Mouse (Mus musculus) heart, postnatal 0 days (tissue): ENCODE measurements around the gene Ctsf. TPM values are rescaled to one million over a fixed set of nuclear protein-coding genes. Genes with fewer than 3 reads are reported as not detected.

Experiments used
- ATAC-seq: fragments of 200-750 bp; cut with Nextera tagmentation; 2 replicates; pipeline ENCODE4 v1.8.0; 2017; ENCODE audit warnings: low read depth, moderate number of reproducible peaks, moderate library complexity; ENCODE audit not compliant: insufficient read depth
- DNase-seq: peaks from one replicate; pipeline ENCODE4 v3.0.0-alpha.2; 2016; ENCODE audit warnings: low spot score
- H3K27ac ChIP-seq: fragments of 300-500 bp; sonication (generic); 2 replicates; pipeline ENCODE4 v1.5.1; 2014; ENCODE audit warnings: low read depth, mild to moderate bottlenecking
- H3K27me3 ChIP-seq: fragments of 300-500 bp; sonication (generic); 2 replicates; pipeline ENCODE4 v1.6.1; 2014; ENCODE audit warnings: low read length, mixed read lengths; ENCODE audit not compliant: control insufficient read depth, insufficient read depth
- H3K36me3 ChIP-seq: fragments of 300-500 bp; sonication (generic); replicated peaks from 2 replicates; pipeline ENCODE4 v1.6.1; 2014; ENCODE audit warnings: low read length, mixed read lengths; ENCODE audit not compliant: control insufficient read depth, insufficient read depth
- H3K4me1 ChIP-seq: fragments of 300-500 bp; sonication (generic); 2 replicates; pipeline ENCODE4 v1.6.1; 2014; ENCODE audit warnings: antibody characterized with exemption; ENCODE audit not compliant: control insufficient read depth, insufficient read depth
- H3K4me2 ChIP-seq: fragments of 300-500 bp; sonication (generic); 2 replicates; pipeline ENCODE4 v1.6.1; 2014; ENCODE audit warnings: low read depth, mild to moderate bottlenecking, low read length, moderate library complexity
- H3K4me3 ChIP-seq: fragments of 300-500 bp; sonication (generic); 2 replicates; pipeline ENCODE4 v1.5.1; 2014; ENCODE audit warnings: low read depth, low read length
- H3K9ac ChIP-seq: fragments of 300-500 bp; sonication (generic); replicated peaks from 2 replicates; pipeline ENCODE4 v1.6.1; 2014; ENCODE audit warnings: low read depth, low read length, mixed read lengths
- H3K9me3 ChIP-seq: fragments of 300-500 bp; sonication (generic); replicated peaks from 2 replicates; pipeline ENCODE4 v1.6.1; 2016; ENCODE audit warnings: low read length; ENCODE audit not compliant: control insufficient read depth
- CTCF ChIP-seq: IDR thresholded peaks from 2 replicates; pipeline ENCODE4 v1.5.1; 2016; ENCODE audit warnings: antibody characterized with exemption, control low read depth, low read depth
- EP300 ChIP-seq: IDR thresholded peaks from 2 replicates; pipeline ENCODE4 v1.6.1; 2016; ENCODE audit warnings: antibody characterized with exemption, low read depth
- WGBS: fragments of 180-500 bp; shearing (Covaris S2); extraction: QIAGEN DNeasy Blood & Tissue Kit; methylation state at CpG from one replicate; pipeline ENCODE4 v1.1.7; 2014; 5-methylcytosine and 5-hydroxymethylcytosine counted together
- polyA plus RNA-seq: library from polyadenylated mRNA; unstranded; fragments of >200 nt; fragmentation: Nextera tagmentation; extraction: Ambion mirVana; gene quantifications from 2 replicates; pipeline ENCODE4 v1.2.1, GENCODE M21; 2015
- total RNA-seq: library from RNA; depleted of rRNA; stranded (reverse); fragments of >200 nt; gene quantifications from 2 replicates; pipeline ENCODE4 v1.2.3, GENCODE M21; 2014; ENCODE audit warnings: low replicate concordance

The Ctsf gene
- total and polyA plus RNA-seq, 2 experiments from 2014 or later = 39.7 to 49.5 TPM

GRCm38 (mm10) chr19:4833977-4834376 is 21.0 kb upstream of the Ctsf start:
- DNase-seq (no peak), ATAC-seq (no peak)
- no peak overlapping the region for H3K9ac ChIP-seq

GRCm38 (mm10) chr19:4836096-4836495 is 18.8 kb upstream of the Ctsf start:
- 0 out of 2 replicates have a peak, but pooled peaks cover 11% of the 10 kb centered on the region for H3K27me3 ChIP-seq
- H3K4me2 ChIP-seq = no peak overlapping the region
- 76% methylated on average over 2 of the region's 2 CpGs for WGBS
- no peak overlapping the region for H3K9ac ChIP-seq
- DNase-seq = no peak
- peaks cover 11% of the 10 kb centered on the region for H3K4me1 ChIP-seq
- TF ChIP-seq EP300 (no peak), CTCF (no peak)
- no peak overlapping the region for H3K4me3 ChIP-seq
- ATAC-seq = no peak
- H3K27ac ChIP-seq = no peak overlapping the region
- H3K36me3 ChIP-seq = peaks cover 6% of the 10 kb centered on the region; the same call in 1 of the 2 replicates
- H3K9me3 ChIP-seq = no peaks in the 10 kb centered on the region

More at GRCm38 (mm10) chr19:4833977-4834376, 21.0 kb upstream of the Ctsf start:
- H3K27ac ChIP-seq = no peak overlapping the region
- no peaks in the 10 kb centered on the region for H3K9me3 ChIP-seq
- peaks cover 6% of the 10 kb centered on the region; the same call in 1 of the 2 replicates for H3K4me1 ChIP-seq
- H3K36me3 ChIP-seq = peaks cover 6% of the 10 kb centered on the region; the same call in 1 of the 2 replicates
- no peak overlapping the region for H3K4me2 ChIP-seq
- H3K4me3 ChIP-seq = no peak overlapping the region
- H3K27me3 ChIP-seq = no peaks in the 10 kb centered on the region
- 83% methylated on average over 8 of the region's 8 CpGs for WGBS
- TF ChIP-seq CTCF (no peak), EP300 (no peak)

GRCm38 (mm10) chr19:4837049-4837448 is 17.9 kb upstream of the Ctsf start:
- H3K27ac ChIP-seq = no peak overlapping the region
- H3K9me3 ChIP-seq = no peaks in the 10 kb centered on the region
- no peak overlapping the region for H3K4me3 ChIP-seq
- ATAC-seq (no peak), DNase-seq (no peak)
- peaks cover 6% of the 10 kb centered on the region; the same call in 1 of the 2 replicates for H3K36me3 ChIP-seq
- no peak overlapping the region for H3K4me2 ChIP-seq
- 93% methylated on average over 6 of the region's 6 CpGs for WGBS
- H3K9ac ChIP-seq = no peak overlapping the region
- peaks cover 11% of the 10 kb centered on the region for H3K4me1 ChIP-seq
- H3K27me3 ChIP-seq = 0 out of 2 replicates have a peak, but pooled peaks cover 14% of the 10 kb centered on the region
- TF ChIP-seq EP300 = no peak
- no peak for TF ChIP-seq CTCF

GRCm38 (mm10) chr19:4838526-4839140 is 16.3 kb upstream of the Ctsf start:
- Histone ChIP-seq H3K9ac (peak overlapping the region; percentile 69), H3K4me2 (peak overlapping the region; percentile 94), H3K9me3 (no peaks in the 10 kb centered on the region), H3K27ac (peak overlapping the region; percentile 40), H3K27me3 (0 out of 2 replicates have a peak, but pooled peaks cover 18% of the 10 kb centered on the region), H3K36me3 (no peaks in the 10 kb centered on the region), H3K4me1 (peaks cover 11% of the 10 kb centered on the region), H3K4me3 (peak overlapping the region; percentile 64)
- DNase-seq (no peak), ATAC-seq (peak; percentile 12; the same call in 1 of the 2 replicates)
- TF ChIP-seq CTCF = no peak
- TF ChIP-seq EP300 = no peak
- 23% methylated on average over 10 of the region's 10 CpGs for WGBS

GRCm38 (mm10) chr19:4839149-4839548 is 15.8 kb upstream of the Ctsf start, which contains the start of the genes Ccs and Ccdc87:
Ccs (minus strand) TSS chr19:4839332.
Ccdc87 (plus strand) TSS chr19:4839366.
- peaks cover 11% of the 10 kb centered on the region for H3K4me1 ChIP-seq
- peak within 1 kb of the TSS; percentile 40 for H3K27ac ChIP-seq
- H3K4me2 ChIP-seq = peak within 1 kb of the TSS; percentile 94
- H3K36me3 ChIP-seq = no peaks in the 10 kb centered on the region
- TF ChIP-seq EP300 (no peak), CTCF (no peak)
- peak; percentile 97 for DNase-seq
- peak within 1 kb of the TSS; percentile 64 for H3K4me3 ChIP-seq
- peak; percentile 99 for ATAC-seq
- under 1% methylated on average over 25 of the region's 25 CpGs for WGBS
- H3K9ac ChIP-seq = peak within 1 kb of the TSS; percentile 69
- no peaks in the 10 kb centered on the region for H3K9me3 ChIP-seq
- H3K27me3 ChIP-seq = 0 out of 2 replicates have a peak, but pooled peaks cover 18% of the 10 kb centered on the region
